Mouse (Mus musculus): Measurements from ENCODE around the gene Tlr12. TPM values are rescaled to one million over a fixed set of nuclear protein-coding genes. Genes with fewer than 3 reads are reported as not detected.
"Not testable (repeated sequence)": the region's sequence is repeated elsewhere in the genome, so short reads cannot be mapped to it uniquely, and the experiment has no call there.

Gene Tlr12
- total RNA-seq (2021): 1 to 10 TPM; 1.1 to 1.5 TPM

DNA sequence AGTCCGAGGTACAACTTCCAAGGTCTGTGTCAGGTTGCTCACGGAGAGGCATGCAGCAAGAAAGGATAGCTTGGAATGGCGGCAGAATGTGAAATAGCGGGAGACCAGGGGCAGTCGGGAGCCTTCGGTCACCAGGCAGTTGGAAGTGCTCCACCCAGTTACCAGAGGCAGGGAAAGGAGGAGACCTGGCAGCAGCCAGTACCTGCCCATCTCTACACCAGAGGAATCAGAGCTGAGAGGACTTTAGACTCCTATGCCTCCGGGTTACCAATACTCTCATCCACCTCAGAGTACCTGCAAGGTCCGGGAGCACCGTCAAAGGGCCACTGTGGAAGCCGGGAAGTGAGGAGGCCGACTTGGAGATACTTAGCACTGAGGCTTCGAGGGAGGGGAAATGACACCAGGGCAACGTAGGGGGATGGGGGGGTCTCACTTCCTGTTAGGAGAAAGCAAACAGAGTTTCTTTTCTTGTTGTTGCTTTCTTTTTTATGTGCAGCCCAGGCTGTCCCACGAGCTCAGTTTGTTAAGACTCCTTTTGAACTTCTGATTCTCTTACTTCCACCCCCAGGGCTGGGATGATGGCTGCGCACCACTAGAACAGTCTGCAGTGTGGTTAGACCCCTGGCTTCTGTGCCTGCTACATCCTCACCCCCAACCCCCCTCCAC, at the start of gene Tlr12:
TSS of gene Tlr12 (minus strand) at position 374 of the 666 bp plus-strand sequence.
- intact Hi-C loops (cut with DNase I): loop anchor here (10.0 kb wide), 1 partner anchor 156 kb away; no protein-coding TSS in a partner anchor

DNA sequence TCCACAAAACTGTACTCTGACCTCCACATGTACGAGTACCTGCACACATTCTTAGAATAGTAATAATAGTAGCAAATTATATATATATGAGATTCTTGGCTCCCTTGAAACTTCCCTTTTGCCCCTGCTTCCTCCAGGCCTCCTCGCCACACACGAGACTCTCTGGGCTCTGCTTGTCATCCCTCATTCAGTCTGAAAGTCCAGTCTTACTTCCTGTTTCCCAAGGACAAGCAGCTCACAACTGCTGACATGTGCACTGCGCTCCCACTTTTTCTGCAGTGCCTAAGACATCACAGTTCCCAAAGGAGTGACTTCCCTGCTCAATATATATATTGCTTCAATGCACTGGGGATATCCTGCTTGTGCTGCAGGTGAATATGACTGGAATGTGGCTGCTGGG, 48.8 kb upstream of the Tlr12 start:
- intact Hi-C loops (cut with DNase I): not testable (repeated sequence)

More for the DNA sequence above, at the start of gene Tlr12:
- DNase-seq (ENCODE audit: extremely low spot score in 1 of 2, low spot score in 2 of 2): peak in 1 of 2 experiments; percentile 60

DNA sequence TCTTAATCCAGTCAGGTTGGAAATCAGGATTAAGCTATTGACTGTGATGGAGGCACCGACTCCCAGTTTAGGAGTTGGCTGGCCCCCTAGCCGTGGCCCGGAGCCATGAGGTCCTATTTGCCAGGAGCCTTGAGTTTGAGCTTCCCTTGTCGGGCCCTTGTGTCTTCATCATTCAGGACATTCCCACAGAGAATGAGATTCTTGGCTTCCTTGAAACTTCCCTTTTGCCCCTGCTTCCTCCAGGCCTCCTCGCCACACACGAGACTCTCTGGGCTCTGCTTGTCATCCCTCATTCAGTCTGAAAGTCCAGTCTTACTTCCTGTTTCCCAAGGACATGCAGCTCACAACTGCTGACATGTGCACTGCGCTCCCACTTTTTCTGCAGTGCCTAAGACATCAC, 47.9 kb upstream of the Tlr12 start:
- intact Hi-C loops (cut with DNase I): not testable (repeated sequence)

More for the DNA sequence above, 48.8 kb upstream of the Tlr12 start:
- not testable (repeated sequence) for DNase-seq (ENCODE audit: extremely low spot score in 1 of 2, low spot score in 2 of 2)

DNA sequence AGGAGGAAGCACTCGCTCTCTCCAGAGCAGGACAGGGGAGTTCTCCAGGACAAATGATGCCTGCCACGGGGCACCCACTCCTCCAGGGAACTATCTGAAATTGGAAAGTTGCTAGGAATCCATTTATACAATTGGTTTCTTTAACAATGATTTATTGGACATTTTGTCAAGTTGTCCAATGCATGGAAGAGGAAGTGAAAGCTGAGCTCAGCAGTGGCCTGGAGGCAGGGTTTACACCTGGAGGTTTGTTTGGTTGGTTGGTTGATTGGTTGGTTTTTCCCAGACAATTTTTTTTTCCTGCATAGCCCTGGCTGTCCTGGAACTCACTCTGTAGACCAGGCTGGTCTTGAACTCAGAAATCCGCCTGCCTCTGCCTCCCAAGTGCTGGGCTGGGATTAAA, 45.6 kb upstream of the Tlr12 start:
- intact Hi-C loops (cut with DNase I): no loop called here
- no peak for DNase-seq (ENCODE audit: extremely low spot score in 1 of 2, low spot score in 2 of 2)

More for the DNA sequence above, 47.9 kb upstream of the Tlr12 start:
- DNase-seq (ENCODE audit: extremely low spot score in 1 of 2, low spot score in 2 of 2): not testable (repeated sequence)

DNA sequence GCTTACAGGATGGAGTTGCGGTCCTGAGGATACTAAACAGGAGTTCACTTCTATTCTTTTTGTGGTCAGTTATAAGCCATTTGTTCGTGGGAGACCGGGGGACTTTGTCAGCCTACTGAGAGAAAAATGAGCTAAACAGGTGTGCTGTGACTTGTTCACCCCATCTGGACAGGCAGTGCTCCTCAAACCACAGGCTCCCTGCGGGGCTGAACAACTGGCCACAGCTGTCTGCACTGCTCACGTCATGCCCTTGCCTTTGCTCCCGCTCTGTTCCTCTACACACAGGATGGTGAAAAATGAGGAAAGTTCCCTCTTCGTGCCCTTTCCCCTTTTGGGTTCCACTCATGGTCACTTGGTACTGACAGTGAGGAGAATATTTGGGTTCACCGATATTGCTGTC, 42.6 kb upstream of the Tlr12 start:
- DNase-seq (ENCODE audit: extremely low spot score in 1 of 2, low spot score in 2 of 2): no peak
- intact Hi-C loops (cut with DNase I): no loop called here

DNA sequence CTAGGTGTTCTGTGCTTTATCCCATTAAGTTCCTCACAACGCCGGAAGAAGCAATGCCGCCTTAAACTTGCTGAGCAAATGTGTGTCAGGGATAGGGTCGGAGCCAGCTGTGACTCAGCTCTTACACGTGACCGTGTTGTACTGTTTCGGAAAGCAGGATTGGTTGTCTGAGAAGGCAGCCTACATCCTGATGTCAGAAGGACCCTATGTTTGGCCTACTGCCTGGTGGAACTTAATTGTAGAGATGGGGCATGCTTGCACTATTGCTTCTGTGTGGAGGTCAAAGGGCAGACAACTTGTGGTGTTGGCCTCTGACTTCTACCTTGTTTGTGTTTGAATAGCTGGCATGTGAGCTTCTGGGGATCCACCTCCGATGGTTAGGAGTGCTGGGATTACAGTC, 41.8 kb upstream of the Tlr12 start:
- intact Hi-C loops (cut with DNase I): no loop called here
- no peak for DNase-seq (ENCODE audit: extremely low spot score in 1 of 2, low spot score in 2 of 2)

DNA sequence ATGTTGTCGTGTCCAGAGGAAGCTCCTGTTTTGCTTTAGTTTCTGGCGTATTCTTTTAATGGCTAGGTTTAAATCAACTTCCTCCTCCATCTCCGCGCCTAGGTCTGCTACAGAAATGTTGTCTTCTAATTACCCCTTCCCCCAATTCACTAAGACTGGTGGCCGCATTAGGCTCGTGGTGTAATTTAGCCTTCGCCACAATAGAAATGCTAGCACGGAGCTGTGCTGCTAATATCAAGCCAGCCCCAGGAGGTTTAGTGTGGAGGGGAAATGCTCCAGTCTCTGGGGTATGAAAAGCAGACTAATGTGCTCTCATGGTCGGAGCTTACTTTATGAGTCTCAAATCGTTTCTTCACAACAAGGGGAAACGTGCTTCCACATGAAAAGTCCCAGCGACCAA, 37.0 kb upstream of the Tlr12 start:
- DNase-seq (ENCODE audit: extremely low spot score in 1 of 2, low spot score in 2 of 2): no peak
- intact Hi-C loops (cut with DNase I): loop anchor here (5.0 kb wide), 1 partner anchor 43 kb away; the partner anchor contains the start of gene Zscan20

DNA sequence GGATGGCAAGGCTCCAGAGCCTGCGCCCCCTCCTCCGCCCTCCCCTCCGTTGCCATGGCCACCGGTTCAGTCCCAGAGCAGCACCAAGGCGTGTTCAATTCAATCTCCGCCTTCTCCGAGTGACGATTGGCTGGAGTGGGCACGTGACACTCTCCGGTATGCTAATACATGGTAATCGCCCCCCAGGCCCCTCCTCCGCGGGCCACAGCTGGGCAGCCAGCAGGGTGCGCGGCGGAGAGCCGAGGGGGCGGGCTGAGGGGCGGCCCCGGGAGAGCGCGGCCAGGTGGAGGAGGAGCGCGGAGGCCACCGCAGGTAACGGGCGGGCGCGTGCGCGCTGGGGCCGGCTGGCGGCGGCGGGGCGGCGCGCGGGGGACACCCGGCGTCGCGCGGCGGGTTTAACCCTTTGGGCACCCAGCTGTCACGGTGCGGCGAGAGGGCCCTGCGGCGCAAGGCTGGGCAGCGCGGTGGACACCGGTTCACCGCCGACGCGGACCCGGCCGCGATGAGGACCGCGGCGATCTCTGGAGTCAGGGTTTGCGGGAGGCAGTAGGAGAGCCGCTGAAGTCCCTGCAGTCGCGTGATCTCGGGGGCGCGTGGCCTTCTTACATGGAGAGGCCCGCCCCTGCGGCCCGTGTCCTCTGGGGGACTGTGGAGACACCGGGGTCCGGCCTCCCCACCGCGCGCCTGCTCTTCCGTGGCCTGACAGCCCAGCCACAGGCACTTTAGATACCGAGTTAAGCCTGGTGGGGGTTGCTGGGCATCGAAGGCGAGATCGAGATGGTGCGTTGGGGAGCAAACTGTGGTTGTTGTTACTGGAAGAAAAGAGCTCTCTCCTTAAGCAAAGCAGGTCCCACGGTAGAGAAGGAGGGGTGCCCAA, 36.3 kb upstream of the Tlr12 start, which contains the start of gene Phc2:
TSS of gene Phc2 (plus strand) at position 198 of the 877 bp plus-strand sequence.
- intact Hi-C loops (cut with DNase I): loop anchor here (5.0 kb wide), 1 partner anchor 42 kb away; the partner anchor contains the start of gene Zscan20
- peak; percentile 96 for DNase-seq (ENCODE audit: extremely low spot score in 1 of 2, low spot score in 2 of 2)

DNA sequence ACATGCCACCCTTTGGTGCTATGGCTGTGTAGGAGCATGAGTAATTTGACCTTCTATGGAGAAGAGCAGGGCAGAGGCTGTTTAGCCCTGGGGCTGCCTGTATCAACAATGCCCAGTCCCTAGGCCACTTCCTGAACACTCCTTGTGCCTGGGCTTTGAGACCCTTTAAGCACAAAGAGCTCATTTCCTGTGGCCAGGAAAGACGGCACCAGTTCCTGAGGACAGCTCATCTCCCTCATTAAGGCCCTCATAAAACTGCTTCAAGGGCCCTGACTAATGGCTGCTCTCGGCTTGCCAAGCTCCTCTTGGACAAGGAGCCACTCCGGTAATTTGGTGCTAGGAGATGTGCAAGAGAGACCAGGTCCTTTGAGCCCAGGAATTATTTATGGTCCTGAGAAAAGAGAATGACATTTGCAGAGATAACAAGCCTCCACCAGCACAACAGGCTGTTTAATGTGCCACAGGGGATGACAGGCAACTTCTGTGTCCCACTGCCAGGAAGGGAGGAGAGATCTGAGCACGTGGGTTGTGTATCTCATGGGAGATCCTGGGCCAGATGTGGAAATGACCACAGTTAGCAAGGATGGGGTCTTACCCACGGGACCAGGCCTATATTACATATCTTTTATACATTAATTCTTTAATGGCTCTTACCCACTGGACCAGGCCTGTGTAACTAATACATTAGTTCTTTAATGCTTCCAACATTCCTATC, 34.3 kb upstream of the Tlr12 start:
- intact Hi-C loops (cut with DNase I): no loop called here

DNA sequence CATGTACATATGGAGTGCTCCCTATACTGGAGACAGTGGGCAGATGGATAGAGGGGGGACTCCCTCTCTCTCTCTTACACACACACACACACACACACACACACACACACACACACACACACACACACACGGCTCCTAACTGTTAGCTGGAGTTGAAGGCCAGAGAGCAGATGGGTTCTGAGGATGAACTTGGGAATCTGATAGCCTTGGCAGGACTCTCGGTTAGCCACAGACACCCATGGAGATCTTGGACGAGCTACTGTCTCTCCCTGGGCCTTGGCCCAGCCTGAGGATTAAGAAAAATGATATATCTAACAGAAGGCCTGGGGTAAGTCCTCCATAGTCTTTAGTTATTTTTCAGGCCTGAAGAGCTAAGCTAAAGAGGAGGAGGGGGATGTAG, 33.1 kb upstream of the Tlr12 start:
- intact Hi-C loops (cut with DNase I): no loop called here
- DNase-seq (ENCODE audit: extremely low spot score in 1 of 2, low spot score in 2 of 2): no peak

More for the DNA sequence above, 34.3 kb upstream of the Tlr12 start:
- DNase-seq (ENCODE audit: extremely low spot score in 1 of 2, low spot score in 2 of 2): no peak

DNA sequence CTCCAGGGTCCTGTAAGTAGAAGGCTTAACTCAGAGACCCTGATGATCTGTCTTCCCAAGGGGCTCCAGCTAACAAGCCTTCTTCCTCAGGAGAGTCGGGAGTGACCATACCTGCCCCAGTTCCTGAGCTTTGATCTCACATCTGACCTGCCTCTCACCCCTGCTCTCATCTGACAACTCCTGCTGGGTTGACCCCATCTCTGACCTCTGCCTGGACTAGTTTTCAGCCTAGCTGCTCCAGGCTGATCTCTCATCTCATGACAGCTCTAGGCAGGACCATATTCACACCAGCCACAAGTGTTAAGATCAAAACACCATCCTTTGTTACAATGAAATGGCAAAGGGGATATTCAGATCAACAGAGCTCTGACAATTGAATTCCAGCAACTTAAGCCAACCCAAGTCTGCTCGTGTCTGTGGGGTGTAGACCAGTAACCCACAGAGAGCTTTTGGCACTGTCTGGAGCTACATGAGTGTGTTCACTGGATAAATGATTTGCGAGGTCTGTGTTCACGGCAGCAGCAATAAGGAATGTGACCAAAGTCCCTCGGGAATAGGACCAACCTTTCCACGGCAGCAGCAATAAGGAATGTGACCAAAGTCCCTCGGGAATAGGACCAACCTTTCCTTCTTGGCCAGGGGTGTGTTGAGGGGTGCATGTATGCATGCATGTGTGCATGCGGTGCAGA, 30.3 kb upstream of the Tlr12 start:
- DNase-seq (ENCODE audit: extremely low spot score in 1 of 2, low spot score in 2 of 2): no peak
- intact Hi-C loops (cut with DNase I): no loop called here

DNA sequence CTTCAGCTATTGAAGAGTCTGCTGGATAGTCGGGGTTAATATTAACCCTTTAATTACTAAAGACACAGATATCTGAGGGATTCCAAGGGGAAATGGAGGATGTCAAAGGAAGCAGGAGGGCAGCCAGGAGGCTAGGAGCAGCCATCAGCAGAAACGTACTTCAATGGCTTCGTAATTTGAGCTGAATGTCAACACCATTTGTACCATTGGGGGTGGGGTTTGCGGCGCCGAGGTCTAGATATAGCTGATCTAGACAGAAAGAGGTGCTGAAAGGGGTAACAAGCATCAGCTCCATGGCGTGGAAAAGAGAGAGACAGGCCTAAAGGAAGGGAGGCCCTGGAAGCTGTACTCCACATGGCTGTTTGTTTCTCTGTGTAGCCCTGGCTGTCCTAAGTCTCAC, 28.3 kb upstream of the Tlr12 start:
- DNase-seq (ENCODE audit: extremely low spot score in 1 of 2, low spot score in 2 of 2): no peak
- intact Hi-C loops (cut with DNase I): no loop called here

DNA sequence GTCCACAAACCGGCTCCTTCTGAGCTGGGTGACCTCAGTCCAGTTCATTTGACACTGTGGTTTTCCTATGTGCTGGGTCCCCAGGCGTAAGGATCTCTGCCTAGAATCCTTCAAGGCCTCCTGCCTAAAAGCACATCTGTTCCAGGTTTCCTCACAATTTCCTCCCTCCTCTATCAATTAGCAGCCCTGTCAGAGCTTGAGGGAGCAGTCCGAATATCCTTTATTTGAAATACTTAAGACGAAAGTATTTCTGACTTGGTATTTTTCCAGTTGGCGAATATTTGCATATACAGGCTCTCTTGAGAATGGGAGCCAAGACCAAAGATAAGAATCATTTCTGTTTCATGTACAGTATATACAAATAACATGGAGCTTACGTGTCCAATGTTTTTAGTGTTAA, 27.5 kb upstream of the Tlr12 start:
- intact Hi-C loops (cut with DNase I): no loop called here
- no peak for DNase-seq (ENCODE audit: extremely low spot score in 1 of 2, low spot score in 2 of 2)

DNA sequence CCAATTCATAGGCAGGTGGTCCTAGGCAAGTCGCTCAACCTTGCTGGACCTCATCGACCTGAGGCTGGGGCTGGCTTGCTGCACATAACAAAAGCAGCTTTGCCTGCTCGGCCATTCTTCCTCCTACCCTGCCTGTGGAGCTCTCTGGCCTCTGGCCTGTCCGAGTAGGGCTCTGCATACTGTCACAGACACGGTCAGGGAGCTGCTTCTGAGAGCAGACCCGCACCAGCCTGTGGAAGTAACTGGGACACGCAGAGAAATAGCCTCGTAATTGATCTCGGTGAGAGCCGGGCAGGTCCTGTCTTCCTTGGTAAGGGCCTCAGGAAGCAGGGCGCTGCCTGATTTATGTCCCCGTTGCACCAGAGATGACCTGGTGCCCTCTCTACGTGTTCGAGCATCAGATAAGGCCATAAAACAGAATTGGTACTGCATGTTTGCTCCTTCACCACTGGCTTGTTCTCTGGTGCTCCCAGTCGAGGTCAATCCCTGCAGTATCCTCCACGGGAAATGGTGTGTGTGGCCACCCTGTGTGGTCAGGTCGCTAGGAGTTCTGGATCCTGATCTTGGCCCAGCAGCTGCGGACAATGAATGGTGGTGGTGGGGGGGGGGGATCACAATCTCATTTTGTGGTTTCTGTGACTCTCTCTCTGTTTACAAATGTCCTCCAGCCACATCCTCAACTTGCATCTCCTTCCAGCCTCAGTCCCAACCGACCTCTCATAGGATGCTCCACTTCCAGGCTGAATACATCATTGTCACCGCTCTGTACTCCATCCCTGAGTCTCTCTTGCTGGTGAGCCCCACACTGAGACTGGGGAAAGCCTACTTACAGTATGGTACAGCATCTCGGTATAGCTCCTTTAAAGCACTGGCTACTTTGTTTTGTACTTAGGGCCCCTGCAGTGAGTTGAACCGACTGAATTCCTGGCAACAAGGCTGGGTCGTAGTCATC, 23.6 kb upstream of the Tlr12 start:
- intact Hi-C loops (cut with DNase I): no loop called here
- no peak for DNase-seq (ENCODE audit: extremely low spot score in 1 of 2, low spot score in 2 of 2)

DNA sequence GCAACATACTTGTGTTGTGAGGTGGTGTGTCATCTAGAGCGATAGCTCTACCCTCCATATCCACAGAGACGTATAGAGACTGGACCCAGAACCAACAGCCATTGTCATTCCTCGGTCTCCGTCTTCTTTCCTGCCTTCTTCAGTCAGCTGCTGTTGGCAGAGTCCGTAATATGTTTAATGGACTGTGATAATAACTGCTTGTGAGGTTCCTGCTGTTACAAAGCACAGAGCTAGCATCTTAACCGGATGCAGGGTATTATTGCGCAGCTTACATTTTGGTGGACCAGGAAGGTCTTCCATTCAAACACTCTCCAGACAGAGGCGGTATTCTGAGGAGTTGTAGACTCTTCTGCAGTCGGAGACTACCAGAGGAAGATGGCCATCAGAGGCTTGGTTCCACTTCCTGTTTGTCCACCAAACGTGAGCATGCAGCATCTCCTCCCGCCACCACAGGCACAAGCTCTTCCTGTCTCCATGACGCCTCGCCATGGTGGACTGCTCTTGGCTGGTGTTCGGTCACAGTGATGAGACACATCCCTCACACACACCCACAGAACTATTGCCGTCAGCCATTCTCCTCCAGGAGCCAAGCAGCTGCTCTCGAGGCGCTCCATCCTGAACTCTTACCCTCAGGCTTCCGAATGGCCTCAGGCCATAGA, 20.0 kb upstream of the Tlr12 start:
- peak in 1 of 2 experiments; percentile 41 for DNase-seq (ENCODE audit: extremely low spot score in 1 of 2, low spot score in 2 of 2)
- intact Hi-C loops (cut with DNase I): no loop called here

DNA sequence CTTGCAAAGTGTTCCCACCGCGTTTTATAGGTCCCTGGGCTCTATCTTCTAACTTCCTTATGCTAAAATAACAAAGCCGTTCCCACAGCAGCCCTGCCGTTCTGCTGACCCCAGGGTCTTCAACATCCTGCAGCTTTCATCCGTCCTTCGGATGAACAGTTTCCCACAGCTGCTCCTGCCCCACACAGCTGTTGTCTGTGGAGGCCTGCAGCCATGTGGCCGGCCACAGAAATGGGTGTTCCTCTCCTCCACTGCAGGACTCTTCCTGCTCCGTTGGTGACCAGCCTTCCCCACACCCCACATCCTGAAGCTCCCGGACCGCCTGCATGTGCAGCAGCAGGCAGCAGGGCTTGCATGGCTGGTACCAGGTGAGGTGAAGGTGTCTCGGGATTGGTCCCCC, 18.8 kb upstream of the Tlr12 start:
- peak in 1 of 2 experiments; percentile 72 for DNase-seq (ENCODE audit: extremely low spot score in 1 of 2, low spot score in 2 of 2)
- intact Hi-C loops (cut with DNase I): no loop called here

Data from left cerebral cortex, postnatal 10 days (tissue).